Mouse (Mus musculus) layer of hippocampus, postnatal 14 days (tissue): Measurements from ENCODE around the gene Cfap70. TPM values are rescaled to one million over a fixed set of nuclear protein-coding genes. Genes with fewer than 3 reads are reported as not detected.

Source experiments
- DNase-seq, 2 experiments: peaks; one replicate each; pipeline ENCODE4 v3.0.0; 2021 to 2022; ENCODE audit warnings: low spot score in 2 of 2, mixed read lengths in 1 of 2
- long read RNA-seq, 2 experiments: library from polyadenylated mRNA; stranded (forward); transcript quantifications; one replicate each; pipeline ENCODE4 v2.0.0; 2021
- total RNA-seq, 2 experiments: library from RNA; stranded (reverse); gene quantifications; 2 replicates each; pipeline ENCODE4 v1.2.3; 2021

Cfap70 gene
- 1 to 10 TPM in 1 of 2 experiments, under 1 TPM in 1; 0.67 to 1.8 TPM for total RNA-seq
- long read RNA-seq, experiment 1 = 0 reads
- long read RNA-seq, experiment 2, partial matches to known transcripts = 1 of 2 reads
- long read RNA-seq, experiment 2, other reads (novel, unspliced or antisense) = 0 of 2 reads

- DNase-seq = peak; percentile 28 to 37
Observed at GRCm38 (mm10) chr14:20451765-20452331, at the start of gene Cfap70. TSS of gene Cfap70 (minus strand) at chr14:20452226.

DNA sequence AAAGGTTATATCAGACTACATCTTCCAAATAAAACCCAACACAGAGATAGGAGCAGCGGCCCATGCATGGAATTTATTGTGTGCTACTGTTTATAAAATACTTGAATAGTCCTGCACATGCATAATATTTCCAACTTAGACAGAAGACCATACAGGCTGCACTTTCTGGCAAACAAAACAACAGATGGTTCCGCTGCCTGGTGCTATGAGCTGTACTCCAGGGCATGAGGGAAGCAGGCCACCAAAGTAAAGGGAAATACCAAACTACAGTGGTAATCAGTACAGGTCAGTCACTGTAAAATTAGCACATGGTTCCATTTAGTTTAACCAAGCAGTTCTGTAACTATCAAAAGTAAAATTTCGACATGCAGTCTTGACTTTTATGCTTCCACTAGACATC is 48.0 kb upstream of the Cfap70 start:
- peak in 1 of 2 experiments; percentile 29 for DNase-seq

GRCm38 (mm10) chr14:20496603-20497002 is 44.6 kb upstream of the Cfap70 start, which contains the start of gene Mss51:
TSS of gene Mss51 (minus strand) at chr14:20496901.
- no peak for DNase-seq

GRCm38 (mm10) chr14:20486031-20486430 is 34.0 kb upstream of the Cfap70 start:
- no peak for DNase-seq

DNA sequence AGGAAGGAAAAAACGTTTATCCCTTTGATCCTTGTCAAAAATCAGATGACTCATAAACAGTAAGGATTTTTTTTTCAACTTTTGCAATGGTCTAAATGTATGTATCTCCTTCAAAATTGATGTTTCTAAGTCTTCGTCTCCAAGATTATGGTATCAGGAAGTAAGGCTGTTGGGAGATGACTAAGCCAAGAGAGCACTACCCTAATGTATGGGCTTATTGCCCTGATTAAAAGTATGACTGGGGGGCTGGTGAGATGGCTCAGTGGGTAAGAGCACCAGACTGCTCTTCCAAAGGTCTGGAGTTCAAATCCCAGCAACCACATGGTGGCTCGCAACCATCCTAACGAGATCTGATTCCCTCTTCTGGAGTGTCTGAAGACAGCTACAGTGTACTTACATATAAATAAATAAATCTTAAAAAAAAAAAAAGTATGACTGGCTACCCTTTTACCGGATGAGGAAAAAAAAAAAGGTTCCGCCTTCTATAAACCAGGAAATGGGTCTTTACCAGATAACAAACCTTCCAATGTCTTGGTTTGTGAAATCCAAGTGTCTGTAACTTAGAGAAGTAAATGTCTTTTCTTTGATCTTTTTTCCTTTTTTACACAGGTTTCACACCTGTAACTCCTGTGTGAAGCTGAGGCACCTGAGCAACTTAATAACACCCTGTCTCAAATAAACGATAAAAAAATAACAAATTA is 30.2 kb upstream of the Cfap70 start:
- no peak for DNase-seq

DNA sequence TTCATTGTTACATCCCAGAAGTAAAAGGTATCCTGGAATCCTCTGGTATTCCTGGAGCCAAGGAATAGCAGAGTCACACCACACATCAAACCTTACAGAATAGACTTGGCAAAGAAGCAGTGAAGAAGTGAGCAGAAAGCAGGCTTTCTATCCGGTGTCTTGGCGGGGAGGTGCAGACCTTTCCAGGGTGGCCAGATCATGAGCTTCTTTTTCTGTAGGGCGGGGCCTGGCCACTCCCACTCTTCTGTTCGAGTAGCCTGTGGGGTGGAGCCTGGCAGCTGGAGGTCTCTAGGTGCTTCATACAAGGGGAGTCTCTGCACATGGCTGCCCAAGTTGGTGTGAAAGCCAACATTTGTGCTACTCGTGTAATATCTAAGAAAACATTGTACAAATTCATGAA is 29.2 kb upstream of the Cfap70 start:
- DNase-seq = no peak

DNA sequence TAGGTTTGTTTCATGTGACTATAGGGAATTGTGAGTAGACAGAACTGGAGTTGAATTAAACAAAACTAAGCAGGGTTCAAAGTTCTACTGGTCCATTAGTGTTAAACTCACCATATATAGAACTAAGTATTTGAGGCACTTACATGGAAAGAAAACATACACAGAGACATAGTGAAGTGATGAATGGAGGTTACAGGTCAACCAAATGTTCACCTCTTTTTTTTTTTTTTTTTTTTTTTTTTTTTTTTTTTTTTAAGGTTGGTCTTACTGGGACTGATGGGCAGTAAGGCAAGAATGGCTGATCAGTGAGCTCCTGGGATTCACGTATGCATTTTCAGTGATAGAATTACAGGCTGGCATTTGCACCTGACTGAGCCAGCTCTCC is 28.2 kb upstream of the Cfap70 start:
- DNase-seq = no peak

GRCm38 (mm10) chr14:20479291-20480194 is 27.5 kb upstream of the Cfap70 start, which contains the start of gene Anxa7:
TSS of gene Anxa7 (minus strand) at chr14:20480133.
- DNase-seq = peak; percentile 56 to 64

DNA sequence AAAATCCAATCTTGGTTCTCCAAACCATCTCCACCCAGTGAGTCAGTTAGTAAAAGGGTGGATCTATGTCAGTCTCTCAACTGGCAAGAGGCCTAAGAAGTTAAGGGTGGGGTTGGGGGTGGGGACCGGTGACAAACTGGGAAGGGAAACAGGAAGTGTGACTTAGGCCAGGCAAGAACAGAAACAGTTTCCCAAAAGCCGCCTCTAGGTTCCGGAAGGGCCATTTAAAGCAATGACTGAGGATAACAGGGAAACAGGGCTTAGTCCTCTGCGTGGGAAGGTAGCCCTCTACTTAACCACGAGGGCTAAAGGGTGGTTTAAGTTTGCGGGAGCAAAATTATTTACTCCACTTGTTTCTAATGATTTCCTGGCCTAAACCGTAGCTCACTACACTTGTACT is 26.8 kb upstream of the Cfap70 start:
- DNase-seq = no peak

GRCm38 (mm10) chr14:20478385-20478784 is 26.4 kb upstream of the Cfap70 start:
- DNase-seq = no peak

GRCm38 (mm10) chr14:20477261-20478025 is 25.4 kb upstream of the Cfap70 start:
- DNase-seq = no peak

GRCm38 (mm10) chr14:20460216-20460615 is 8.2 kb upstream of the Cfap70 start:
- DNase-seq = no peak

- no peak for DNase-seq
Observed at GRCm38 (mm10) chr14:20458378-20458777, 6.4 kb upstream of the Cfap70 start.

DNA sequence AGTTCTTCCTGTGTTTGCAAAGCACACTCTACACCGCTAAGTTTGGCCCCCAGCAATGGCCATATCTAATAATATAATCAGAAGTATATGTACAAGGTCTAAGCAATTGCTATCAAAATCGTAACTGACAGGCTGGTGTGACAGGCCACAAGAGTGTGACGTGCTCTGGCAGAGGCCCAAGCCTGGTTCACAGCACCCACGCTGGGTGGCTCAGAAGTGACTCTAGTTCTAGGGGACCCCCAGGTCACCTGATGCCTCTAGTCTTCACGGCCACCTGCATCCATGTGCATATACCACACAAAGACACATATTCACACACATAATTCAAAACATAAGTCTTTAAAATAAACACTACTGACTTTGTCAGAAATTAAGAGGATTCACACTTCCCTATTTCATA is 903 bp upstream of the Cfap70 start:
- DNase-seq = no peak

DNA sequence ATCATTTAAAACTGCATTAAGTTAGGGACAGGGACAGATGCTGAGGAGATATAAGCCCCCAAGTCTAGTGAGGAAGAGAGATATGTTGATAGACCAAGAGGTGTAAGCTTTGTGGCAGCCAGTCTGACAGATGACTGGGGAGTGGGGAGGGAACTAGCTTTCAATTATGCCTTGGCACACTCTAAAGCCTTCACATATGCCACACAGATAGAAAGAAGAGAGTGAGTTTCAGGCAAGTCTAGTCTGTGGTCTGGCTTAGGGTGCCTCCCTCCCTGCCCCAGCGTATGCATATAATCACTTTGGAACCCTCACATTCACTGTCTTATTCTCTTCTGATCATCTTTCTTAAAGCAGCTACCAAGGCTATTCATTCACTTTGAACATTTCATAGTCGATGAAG is 724 bp downstream of the Cfap70 start:
- peak; percentile 8 to 41 for DNase-seq

- no peak for DNase-seq
Observed at GRCm38 (mm10) chr14:20447209-20447608, 4.8 kb downstream of the Cfap70 start.

DNA sequence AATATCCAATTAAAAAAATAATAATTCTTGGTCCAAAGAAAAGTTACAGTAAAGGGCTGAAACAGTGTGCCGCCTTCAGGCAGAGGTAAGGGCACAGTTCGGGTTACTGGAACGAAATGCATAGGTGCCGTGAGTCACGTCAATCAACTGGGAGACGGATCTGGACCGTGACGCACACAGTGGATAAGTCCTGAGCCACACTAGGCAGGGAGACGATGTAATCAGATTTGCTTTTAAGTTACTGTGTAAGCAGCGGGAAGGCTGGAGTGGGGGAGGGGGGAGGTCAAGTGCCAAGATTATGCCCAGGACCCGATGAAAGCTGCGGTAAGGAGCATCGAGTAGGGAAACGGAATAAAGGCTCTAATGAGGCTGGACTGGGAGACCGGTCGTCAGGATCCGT is 9.8 kb downstream of the Cfap70 start:
- DNase-seq = no peak

DNA sequence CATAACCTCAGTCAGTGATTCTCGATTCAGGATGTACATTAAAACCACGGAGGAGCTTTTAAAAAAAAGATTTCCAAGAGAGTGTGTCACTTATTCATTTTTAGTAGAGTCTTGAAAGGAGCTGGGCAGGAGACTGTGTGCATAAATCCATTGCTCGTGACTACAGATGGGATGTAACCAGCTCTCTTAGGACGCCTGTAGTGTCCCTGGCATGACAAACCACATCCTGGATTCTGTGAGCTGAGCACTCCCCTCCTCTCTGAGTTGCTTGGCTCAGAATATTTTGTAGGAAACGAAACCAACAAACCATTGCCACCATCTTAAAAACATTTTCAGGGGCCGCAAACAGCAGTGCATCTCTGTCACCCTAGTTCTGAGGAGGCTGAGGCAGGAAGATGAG is 15.1 kb downstream of the Cfap70 start:
- DNase-seq = no peak

DNA sequence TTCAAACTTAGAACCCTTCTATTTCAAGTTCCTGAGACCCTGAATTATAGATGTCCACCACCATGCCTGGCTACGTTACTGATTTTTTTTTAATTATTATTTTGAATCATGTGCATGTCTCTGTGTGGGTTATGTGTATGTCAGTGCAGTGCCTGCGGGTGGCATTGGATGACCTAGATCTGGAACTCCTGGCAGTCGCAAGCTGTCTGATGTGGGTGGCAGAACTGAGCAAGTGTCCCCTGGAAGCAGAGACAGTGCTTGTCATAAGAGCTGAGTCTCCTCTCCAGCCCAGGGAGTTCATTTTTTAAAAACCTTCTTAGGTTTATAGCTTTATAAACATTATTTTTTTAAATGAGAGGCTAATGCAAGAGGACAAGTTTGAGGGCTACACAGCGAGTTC is 19.6 kb downstream of the Cfap70 start:
- DNase-seq = no peak

DNA sequence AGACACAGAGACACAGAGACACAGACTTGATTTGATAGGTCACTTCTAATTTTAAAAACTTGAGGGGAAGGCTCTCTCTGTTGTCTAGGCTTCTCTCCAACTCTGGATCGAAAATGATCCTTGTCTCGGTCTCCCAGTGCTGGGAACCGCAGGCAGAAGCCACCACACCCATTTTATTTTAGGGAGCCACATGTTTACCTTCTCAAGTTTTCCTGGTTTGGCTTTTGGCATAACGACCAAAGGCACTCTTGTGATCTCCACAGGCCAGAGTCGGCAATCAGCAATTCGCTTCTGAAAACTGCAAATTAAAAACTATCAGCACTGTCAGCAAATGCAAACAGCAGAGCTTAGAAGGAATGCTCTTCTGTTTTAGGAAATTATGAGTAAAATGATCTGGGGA is 20.3 kb downstream of the Cfap70 start:
- DNase-seq = no peak

DNA sequence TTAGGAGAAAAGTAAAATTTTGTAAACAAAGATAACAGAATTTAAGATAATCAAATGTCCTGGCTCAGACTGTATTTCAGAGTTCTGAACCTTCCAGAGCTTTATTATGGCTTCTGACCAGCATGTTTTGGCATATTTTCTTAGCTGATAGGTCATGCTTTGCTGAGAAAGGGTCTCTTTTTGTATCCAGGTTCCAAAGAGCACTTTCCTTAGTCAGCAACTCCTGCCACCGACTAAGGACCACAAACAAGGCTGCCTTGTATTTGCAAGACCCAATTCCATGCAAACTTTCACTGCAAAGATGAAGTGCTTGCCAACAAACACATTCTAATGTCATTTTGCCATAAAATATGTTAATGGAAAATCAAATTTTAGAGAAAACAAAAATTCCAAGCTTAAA is 22.2 kb downstream of the Cfap70 start:
- DNase-seq = no peak
